Mouse (Mus musculus) heart, adult 2 months (tissue): ENCODE measurements around the gene Ackr1.

Experiments used
- CTCF ChIP-seq: fragments of 200-600 bp; IDR thresholded peaks from 2 replicates; pipeline ENCODE4 v1.8.1; 2022; ENCODE audit warnings: antibody characterized with exemption, mild to moderate bottlenecking, moderate library complexity
- POLR2A ChIP-seq: fragments of 200-500 bp; IDR thresholded peaks from 2 replicates; pipeline ENCODE4 v1.6.1; 2011; ENCODE audit warnings: mild to moderate bottlenecking, low read depth, low read length, control low read depth; ENCODE audit not compliant: insufficient read depth

DNA sequence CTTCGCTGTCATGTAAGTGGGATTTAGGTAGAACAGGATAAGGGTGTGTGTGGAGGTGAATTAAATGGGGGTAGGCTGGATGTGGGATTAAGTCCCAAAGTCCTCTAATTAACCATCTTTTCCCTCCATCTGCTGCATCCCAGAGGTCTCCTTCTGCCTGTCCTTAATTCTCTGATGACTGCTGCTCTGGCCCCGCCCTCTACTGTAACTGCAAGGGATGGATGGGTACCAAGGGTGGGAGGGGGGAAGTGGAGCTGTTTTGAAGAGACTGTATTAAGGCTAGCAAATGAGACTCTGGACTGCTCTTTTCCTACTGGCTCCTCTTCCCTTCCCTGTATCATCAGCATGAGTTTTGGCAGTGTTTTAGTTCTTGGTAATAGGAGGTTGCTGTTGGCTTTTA, 36.1 kb upstream of the Ackr1 start:
- no peak for TF ChIP-seq CTCF
- no peak for TF ChIP-seq POLR2A
